Mouse (Mus musculus) heart, embryonic 11.5 days (tissue): ENCODE measurements at regions not wholly inside any gene's neighbourhood (a gene's known extent, or its start where the extent isn't known, plus 50 kb on each side); places are given as distances from the start of the nearest gene placed in this dataset.

ENCODE experiments used
- ATAC-seq: fragments of 200-750 bp; cut with Nextera tagmentation; replicated peaks from 2 replicates; pipeline ENCODE4 v1.8.0; 2017; ENCODE audit warnings: moderate library complexity; ENCODE audit not compliant: insufficient number of reproducible peaks, low FRiP score, low TSS enrichment
- H3K27ac ChIP-seq: fragments of 300-500 bp; sonication (generic); 2 replicates; pipeline ENCODE4 v1.5.1; 2014; ENCODE audit warnings: mild to moderate bottlenecking, low read depth, low read length
- H3K27me3 ChIP-seq: fragments of 300-500 bp; sonication (generic); 2 replicates; pipeline ENCODE4 v1.6.1; 2014; ENCODE audit warnings: mild to moderate bottlenecking, low read length, mixed read lengths; ENCODE audit not compliant: control insufficient read depth, insufficient read depth
- H3K36me3 ChIP-seq: fragments of 300-500 bp; sonication (generic); 2 replicates; pipeline ENCODE4 v1.6.1; 2014; ENCODE audit warnings: mild to moderate bottlenecking, low read length, moderate library complexity, mixed read lengths; ENCODE audit not compliant: control insufficient read depth, insufficient read depth
- H3K4me1 ChIP-seq: fragments of 300-500 bp; sonication (generic); 2 replicates; pipeline ENCODE4 v1.6.1; 2014; ENCODE audit warnings: low read length; ENCODE audit not compliant: control insufficient read depth, insufficient read depth
- H3K4me2 ChIP-seq: fragments of 300-500 bp; sonication (generic); 2 replicates; pipeline ENCODE4 v1.6.1; 2014; ENCODE audit warnings: mild to moderate bottlenecking, moderate library complexity
- H3K4me3 ChIP-seq: fragments of 300-500 bp; sonication (generic); 2 replicates; pipeline ENCODE4 v1.5.1; 2014; ENCODE audit warnings: low read depth, low read length
- H3K9ac ChIP-seq: fragments of 300-500 bp; sonication (generic); 2 replicates; pipeline ENCODE4 v1.6.1; 2014; ENCODE audit warnings: mild to moderate bottlenecking, low read depth, low read length, moderate library complexity
- H3K9me3 ChIP-seq: fragments of 300-500 bp; sonication (generic); replicated peaks from 2 replicates; pipeline ENCODE4 v1.6.1; 2016; ENCODE audit warnings: low read length; ENCODE audit not compliant: control insufficient read depth
- WGBS: fragments of 180-500 bp; shearing (Covaris S2); extraction: QIAGEN DNeasy Blood & Tissue Kit; methylation state at CpG from one replicate; pipeline ENCODE4 v1.1.7; 2014; ENCODE audit not compliant: insufficient replicate concordance; 5-methylcytosine and 5-hydroxymethylcytosine counted together

DNA sequence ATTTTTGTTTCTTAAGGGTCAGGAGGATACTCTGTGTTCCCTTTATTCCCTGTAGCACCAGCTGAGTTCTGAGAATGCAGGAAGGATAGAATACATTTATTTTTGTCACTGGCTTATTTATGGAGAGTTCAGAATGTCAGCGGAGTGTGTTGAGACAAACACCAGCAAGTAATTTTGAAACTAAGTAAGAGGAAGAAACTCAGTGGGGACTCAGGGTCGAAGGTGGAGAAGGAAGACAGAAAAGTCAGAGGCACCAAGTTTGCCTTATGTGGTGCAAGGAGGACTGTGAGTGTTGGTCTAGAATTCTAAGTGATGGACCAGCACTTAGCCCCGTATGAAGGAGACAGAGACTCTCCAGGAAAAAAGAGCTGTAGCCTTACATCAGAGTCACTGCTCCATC is 520.7 kb upstream of the Tmpo start:
- H3K27ac ChIP-seq, result no peak overlapping the region
- no peaks in the 10 kb centered on the region for H3K27me3 ChIP-seq
- WGBS, result 78% methylated on average over 3 of the region's 3 CpGs
- H3K4me2 ChIP-seq, result no peak overlapping the region
- H3K4me1 ChIP-seq, result no peaks in the 10 kb centered on the region
- H3K4me3 ChIP-seq, result no peak overlapping the region
- no peak overlapping the region for H3K9ac ChIP-seq
- no peaks in the 10 kb centered on the region for H3K36me3 ChIP-seq
- no peaks in the 10 kb centered on the region for H3K9me3 ChIP-seq
- no peak for ATAC-seq

DNA sequence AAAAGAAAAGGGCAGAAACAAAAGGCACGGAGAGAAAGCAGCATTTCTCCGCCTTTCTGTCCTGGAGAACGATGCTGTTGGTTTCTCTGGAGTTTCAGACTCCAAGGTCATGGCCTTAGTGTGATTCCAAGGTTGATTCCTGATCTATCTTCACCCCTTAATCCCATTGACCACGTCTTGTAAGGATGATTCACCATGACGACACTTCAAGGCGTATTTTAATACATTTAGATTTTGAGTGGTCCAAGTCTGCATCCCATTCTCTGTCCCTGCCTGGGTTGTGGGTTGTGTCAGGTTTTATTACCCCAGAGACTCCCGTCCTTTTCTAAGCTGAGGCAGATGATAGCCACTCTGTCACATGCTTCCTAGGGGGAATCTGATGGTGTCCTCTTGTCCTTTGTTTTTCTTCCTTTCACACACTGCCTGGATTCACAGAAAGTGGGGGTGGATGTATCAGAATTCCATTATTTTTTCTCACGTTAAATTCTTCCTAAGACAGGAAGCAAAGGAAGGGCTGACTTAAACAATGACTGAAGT is 505.0 kb upstream of the Tmpo start:
- H3K4me2 ChIP-seq, result no peak overlapping the region
- no peaks in the 10 kb centered on the region for H3K9me3 ChIP-seq
- no peaks in the 10 kb centered on the region for H3K27me3 ChIP-seq
- WGBS, result 71% methylated on average over 8 of the region's 8 CpGs
- H3K27ac ChIP-seq, result no peak overlapping the region
- ATAC-seq, result no peak
- no peaks in the 10 kb centered on the region for H3K36me3 ChIP-seq
- no peaks in the 10 kb centered on the region for H3K4me1 ChIP-seq
- H3K4me3 ChIP-seq, result no peak overlapping the region
- no peak overlapping the region for H3K9ac ChIP-seq

DNA sequence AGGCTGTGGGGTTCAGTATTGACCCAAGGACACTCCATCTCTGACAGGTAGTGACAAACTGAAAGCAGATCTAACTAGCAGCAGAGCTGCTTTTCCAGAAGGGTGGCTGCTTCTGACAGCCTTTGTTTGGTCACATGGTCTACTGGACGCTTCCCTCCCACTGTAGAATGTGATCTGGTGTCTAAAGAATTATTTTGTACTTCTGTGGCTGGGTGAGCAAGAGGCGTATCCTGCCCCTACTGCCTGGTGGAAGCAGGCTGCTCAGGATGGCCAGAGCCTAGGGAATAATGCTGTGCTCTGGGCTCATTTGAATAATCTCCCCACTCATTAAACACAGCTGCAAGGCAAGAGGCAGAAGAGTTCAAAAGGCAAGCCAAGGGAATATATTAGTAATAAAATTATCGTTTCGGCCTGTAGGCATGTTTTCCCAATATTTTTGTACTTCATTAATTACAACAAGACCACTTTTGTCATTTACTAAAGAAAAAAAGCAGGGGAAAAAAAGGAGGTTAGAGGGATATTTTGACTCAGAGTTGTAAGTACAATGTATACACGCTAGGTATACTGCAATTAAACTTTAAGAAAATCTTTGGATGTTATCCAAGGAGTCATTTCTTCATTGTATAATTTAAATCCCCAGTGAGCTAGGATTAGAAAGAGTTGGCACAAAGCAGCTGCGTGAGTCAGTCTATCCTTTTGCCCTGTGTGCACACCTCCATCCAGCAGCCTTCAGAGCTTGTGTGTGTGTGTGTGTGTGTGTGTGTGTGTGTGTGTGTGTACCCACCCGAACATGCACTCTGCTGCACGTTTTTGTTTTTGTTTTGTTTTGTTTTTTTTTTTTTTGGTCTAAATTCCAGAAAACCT is 504.3 kb upstream of the Tmpo start:
- Histone ChIP-seq H3K27ac (no peak overlapping the region), H3K4me1 (no peaks in the 10 kb centered on the region), H3K36me3 (no peaks in the 10 kb centered on the region), H3K9me3 (no peaks in the 10 kb centered on the region), H3K9ac (no peak overlapping the region), H3K27me3 (no peaks in the 10 kb centered on the region), H3K4me3 (no peak overlapping the region), H3K4me2 (no peak overlapping the region)
- 63% methylated on average over 8 of the region's 8 CpGs for WGBS
- no peak for ATAC-seq

- no peaks in the 10 kb centered on the region for H3K27me3 ChIP-seq
- no peaks in the 10 kb centered on the region for H3K9me3 ChIP-seq
- no peaks in the 10 kb centered on the region for H3K36me3 ChIP-seq
- ATAC-seq, result no peak
- H3K4me2 ChIP-seq, result no peak overlapping the region
- H3K4me1 ChIP-seq, result no peaks in the 10 kb centered on the region
- H3K9ac ChIP-seq, result no peak overlapping the region
- no peak overlapping the region for H3K4me3 ChIP-seq
- H3K27ac ChIP-seq, result no peak overlapping the region
Observed at GRCm38 (mm10) chr10:91679641-91680040, 498.5 kb upstream of the Tmpo start.

GRCm38 (mm10) chr10:91637911-91638310 is 456.8 kb upstream of the Tmpo start:
- no peak overlapping the region for H3K9ac ChIP-seq
- no peak for ATAC-seq
- H3K4me1 ChIP-seq, result no peaks in the 10 kb centered on the region
- H3K27me3 ChIP-seq, result no peaks in the 10 kb centered on the region
- no peaks in the 10 kb centered on the region for H3K36me3 ChIP-seq
- no peak overlapping the region for H3K27ac ChIP-seq
- no peaks in the 10 kb centered on the region for H3K9me3 ChIP-seq
- no peak overlapping the region for H3K4me3 ChIP-seq
- no peak overlapping the region for H3K4me2 ChIP-seq

GRCm38 (mm10) chr10:91628672-91629071 is 447.6 kb upstream of the Tmpo start:
- H3K27ac ChIP-seq, result no peak overlapping the region
- H3K4me1 ChIP-seq, result no peaks in the 10 kb centered on the region
- H3K9me3 ChIP-seq, result no peaks in the 10 kb centered on the region
- no peak overlapping the region for H3K9ac ChIP-seq
- ATAC-seq, result no peak
- H3K4me2 ChIP-seq, result no peak overlapping the region
- 79% methylated on average over 6 of the region's 6 CpGs for WGBS
- no peaks in the 10 kb centered on the region for H3K27me3 ChIP-seq
- no peaks in the 10 kb centered on the region for H3K36me3 ChIP-seq
- H3K4me3 ChIP-seq, result no peak overlapping the region

DNA sequence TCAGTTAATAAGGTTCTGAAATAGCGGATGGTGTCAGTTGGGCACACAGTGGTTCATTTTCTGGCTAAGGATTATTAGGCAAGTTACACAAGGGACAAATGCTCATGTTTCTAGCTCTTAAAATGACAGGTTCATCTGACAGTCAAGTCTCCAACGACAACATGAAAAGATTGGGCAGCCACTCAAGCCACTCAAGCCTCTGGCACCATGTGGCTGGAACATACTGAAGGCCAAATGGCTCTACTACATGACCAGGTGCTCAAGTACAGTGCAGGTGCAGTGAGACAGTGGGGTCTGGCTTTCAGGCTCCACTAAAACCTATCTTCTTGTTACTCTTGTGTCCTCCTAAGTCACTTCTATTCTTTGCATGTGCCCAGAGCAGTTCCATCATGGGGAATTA is 441.2 kb upstream of the Tmpo start:
- Histone ChIP-seq H3K4me3 (no peak overlapping the region), H3K4me1 (no peaks in the 10 kb centered on the region), H3K27ac (no peak overlapping the region), H3K36me3 (no peaks in the 10 kb centered on the region), H3K9ac (no peak overlapping the region), H3K4me2 (no peak overlapping the region), H3K9me3 (no peaks in the 10 kb centered on the region), H3K27me3 (no peaks in the 10 kb centered on the region)
- no peak for ATAC-seq
- WGBS, result 79% methylated on average over 2 of the region's 2 CpGs

GRCm38 (mm10) chr10:91613794-91614479 is 432.8 kb upstream of the Tmpo start:
- Histone ChIP-seq H3K9ac (no peak overlapping the region), H3K9me3 (no peaks in the 10 kb centered on the region), H3K36me3 (no peaks in the 10 kb centered on the region), H3K27ac (no peak overlapping the region), H3K4me3 (no peak overlapping the region), H3K4me2 (no peak overlapping the region), H3K4me1 (no peaks in the 10 kb centered on the region), H3K27me3 (no peaks in the 10 kb centered on the region)
- ATAC-seq, result no peak
- WGBS, result 77% methylated on average over 8 of the region's 8 CpGs

DNA sequence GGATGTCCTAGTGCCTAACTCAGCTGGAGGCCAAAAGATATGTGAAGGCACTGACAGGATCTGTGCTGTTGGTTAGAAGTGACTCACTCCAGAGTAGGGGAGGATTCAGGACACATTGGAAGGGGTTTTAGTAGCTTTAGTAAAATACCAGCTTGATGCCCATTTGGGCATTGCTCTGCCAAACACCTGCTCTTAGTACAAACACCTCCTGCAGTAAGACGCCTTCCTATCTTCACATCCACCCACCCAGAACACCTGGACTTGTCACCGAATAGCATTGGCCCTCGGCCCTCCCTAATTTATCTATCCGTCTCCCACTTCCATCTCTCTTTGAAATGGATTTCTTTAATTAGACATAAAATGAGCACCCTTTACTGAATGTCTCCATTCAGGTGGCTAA is 430.9 kb upstream of the Tmpo start:
- Histone ChIP-seq H3K27me3 (no peaks in the 10 kb centered on the region), H3K4me2 (no peak overlapping the region), H3K4me1 (no peaks in the 10 kb centered on the region), H3K27ac (no peak overlapping the region), H3K9ac (no peak overlapping the region), H3K9me3 (no peaks in the 10 kb centered on the region), H3K4me3 (no peak overlapping the region), H3K36me3 (no peaks in the 10 kb centered on the region)
- WGBS, result 86% methylated on average over 4 of the region's 4 CpGs
- no peak for ATAC-seq
